Mouse (Mus musculus): ENCODE measurements around the gene Rlf. TPM values are rescaled to one million over a fixed set of nuclear protein-coding genes. Genes with fewer than 3 reads are reported as not detected.

Gene Rlf
- 10 to 100 TPM; 26.5 to 27.5 TPM for total RNA-seq (2021)

- intact Hi-C loops (cut with DNase I): loop anchor here (2.0 kb wide), 1 partner anchor 116 kb away; the partner anchor contains the start of gene Zmpste24
- DNase-seq (ENCODE audit: low spot score in 2 of 2): peak; percentile 99
Observed at GRCm38 (mm10) chr4:121214793-121215304, at the start of gene Rlf. TSS of gene Rlf (minus strand) at chr4:121215084.

GRCm38 (mm10) chr4:121241612-121242000 lies 26.7 kb upstream of the Rlf start:
- DNase-seq (ENCODE audit: low spot score in 2 of 2): no peak
- intact Hi-C loops (cut with DNase I): loop anchor here (1.0 to 10.0 kb wide), 2 partner anchors 35 to 1743 kb away; no protein-coding TSS in a partner anchor

DNA sequence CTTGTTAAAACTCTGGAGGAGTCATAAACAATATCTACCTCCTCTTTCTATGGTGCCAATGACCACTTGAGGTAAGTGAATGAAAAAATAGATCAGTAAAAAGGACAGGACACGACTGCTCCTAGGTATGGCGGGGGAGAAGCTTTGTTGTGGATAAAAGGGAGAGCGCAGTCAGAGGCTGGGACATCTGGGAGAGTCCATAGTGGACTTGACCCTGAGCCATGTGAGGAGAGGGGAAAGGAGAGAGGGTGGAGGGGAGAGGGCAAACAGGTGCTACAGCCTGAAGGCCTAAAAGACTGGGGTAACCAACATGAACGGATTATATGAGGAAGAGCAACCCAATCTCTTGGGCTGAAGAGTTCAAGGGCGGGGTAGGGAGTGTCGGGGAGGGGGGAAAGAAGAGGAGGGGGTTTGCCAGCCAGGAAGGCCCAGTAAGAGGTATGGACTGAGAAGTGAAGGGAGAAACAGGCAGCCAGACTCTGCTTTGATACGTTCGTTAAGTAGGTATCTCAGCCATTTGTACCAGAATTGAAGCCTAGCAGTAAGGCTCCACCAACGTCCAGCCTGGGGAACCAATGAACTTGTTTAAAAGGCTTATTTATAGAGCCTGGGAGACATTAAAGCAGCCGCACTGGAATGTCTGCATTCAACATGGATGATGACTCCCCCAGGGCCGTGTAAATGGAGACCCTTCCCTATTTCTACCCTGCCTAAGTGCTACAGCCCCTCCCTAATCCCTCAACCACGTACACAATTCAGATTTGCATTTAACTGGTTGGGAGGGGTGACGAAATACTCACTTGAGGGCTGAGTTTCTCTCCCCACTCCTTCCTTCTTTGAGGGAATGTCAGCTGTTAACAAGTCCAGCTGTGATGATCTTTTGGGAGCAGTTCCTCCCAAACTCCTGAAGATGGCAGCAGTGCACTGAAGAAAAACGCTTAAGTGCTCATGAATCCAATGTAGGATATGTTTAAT lies 26.0 kb upstream of the Rlf start:
- DNase-seq (ENCODE audit: low spot score in 2 of 2): peak; percentile 12 to 47
- intact Hi-C loops (cut with DNase I): loop anchor here (1.0 to 10.0 kb wide), 2 partner anchors 35 to 1744 kb away; no protein-coding TSS in a partner anchor

DNA sequence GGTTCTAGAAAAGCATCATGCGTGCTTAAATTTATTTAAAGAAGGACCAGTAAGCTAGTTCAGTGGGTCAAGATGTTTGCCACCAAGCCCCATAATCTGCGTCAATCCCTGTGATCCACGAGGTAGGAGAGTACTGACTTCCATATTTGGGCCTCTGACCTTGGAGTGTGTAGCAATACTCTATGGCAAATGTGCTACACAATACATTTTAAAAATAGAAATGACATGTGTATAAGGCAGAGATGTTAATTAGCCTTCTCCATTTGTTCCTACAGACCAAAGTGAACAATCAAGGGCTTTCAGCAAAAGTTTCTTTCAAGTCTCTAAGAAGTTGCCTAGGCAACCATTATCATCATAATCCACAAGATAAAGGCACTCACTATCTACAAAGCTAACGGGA lies 25.0 kb upstream of the Rlf start:
- no peak for DNase-seq (ENCODE audit: low spot score in 2 of 2)
- intact Hi-C loops (cut with DNase I): loop anchor here (10.0 kb wide), 3 partner anchors 215 to 1745 kb away; partner anchors contain the start of gene Ppt1

GRCm38 (mm10) chr4:121231772-121232414 lies 17.0 kb upstream of the Rlf start:
- peak; percentile 50 to 58 for DNase-seq (ENCODE audit: low spot score in 2 of 2)
- intact Hi-C loops (cut with DNase I): loop anchor here (10.0 kb wide), 2 partner anchors 207 to 1603 kb away; partner anchors contain the start of gene Ppt1

- intact Hi-C loops (cut with DNase I): loop anchor here (10.0 kb wide), 2 partner anchors 206 to 1604 kb away; partner anchors contain the start of gene Ppt1
- peak in 1 of 2 experiments; percentile 69 for DNase-seq (ENCODE audit: low spot score in 2 of 2)
Observed at GRCm38 (mm10) chr4:121230943-121231614, 16.2 kb upstream of the Rlf start.

DNA sequence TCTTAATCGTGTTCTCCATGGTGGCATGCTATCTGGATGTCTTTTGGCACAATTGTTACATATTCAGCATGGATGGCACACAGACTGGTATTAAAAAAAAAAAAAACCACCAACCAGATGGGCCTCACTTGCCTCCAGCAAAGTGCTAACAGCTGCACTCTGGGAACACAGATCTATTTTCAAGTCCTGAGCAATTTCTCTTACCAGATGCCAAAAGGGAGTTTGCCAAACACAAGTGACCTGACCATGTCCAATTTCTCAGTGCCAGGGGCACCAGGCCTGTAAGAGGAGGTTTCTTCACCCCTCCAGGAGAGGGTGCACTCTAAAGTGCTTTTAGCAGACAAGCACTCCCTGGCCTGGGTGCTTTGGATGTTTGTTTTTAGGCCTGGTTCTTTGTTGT lies 12.2 kb upstream of the Rlf start:
- intact Hi-C loops (cut with DNase I): no loop called here
- peak; percentile 17 to 59 for DNase-seq (ENCODE audit: low spot score in 2 of 2)

DNA sequence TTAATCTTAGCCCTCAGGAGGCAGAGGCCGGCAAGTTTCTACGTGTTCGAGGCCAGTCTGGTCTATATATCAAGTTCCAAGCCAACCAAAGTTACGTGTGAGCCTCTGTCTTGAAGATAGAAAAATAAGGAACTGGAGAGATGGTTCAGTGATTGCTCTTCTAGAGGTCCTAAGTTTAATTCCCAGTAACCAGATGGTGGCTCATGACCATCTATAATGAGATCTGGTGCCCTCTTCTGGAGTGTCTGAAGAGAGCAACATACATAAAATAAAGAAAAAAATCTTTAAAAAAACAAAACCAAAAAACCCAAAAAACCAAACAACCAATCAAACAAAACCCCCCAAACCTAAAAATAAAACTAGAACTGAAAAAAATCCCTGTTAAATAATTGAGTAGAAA lies 10.3 kb upstream of the Rlf start:
- intact Hi-C loops (cut with DNase I): no loop called here
- DNase-seq (ENCODE audit: low spot score in 2 of 2): no peak

DNA sequence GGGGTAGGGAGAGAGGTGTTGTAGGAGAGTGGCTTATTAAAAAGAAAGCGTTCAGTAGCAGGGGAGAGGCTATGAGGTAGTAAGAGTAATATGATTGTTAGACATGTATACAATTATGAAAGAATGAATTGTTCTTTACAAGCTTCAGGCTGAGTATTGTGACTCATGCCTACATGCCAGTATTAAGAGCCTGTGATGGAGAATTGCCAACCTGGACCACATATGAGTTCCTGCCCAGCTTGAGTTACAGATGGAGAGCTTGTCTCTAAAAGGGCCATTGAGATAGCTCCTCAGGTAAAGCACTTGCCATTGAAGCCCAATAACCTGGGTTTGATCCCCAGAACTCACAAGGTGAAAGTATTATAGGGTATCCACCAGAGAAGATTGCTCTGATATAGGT lies 8.3 kb upstream of the Rlf start:
- intact Hi-C loops (cut with DNase I): no loop called here

GRCm38 (mm10) chr4:121216216-121216615 lies 1.3 kb upstream of the Rlf start:
- intact Hi-C loops (cut with DNase I): no loop called here
- DNase-seq (ENCODE audit: low spot score in 2 of 2): no peak

More for the DNA sequence above, 8.3 kb upstream of the Rlf start:
- no peak for DNase-seq (ENCODE audit: low spot score in 2 of 2)

- DNase-seq (ENCODE audit: low spot score in 2 of 2): no peak
- intact Hi-C loops (cut with DNase I): loop anchor here (2.0 kb wide), 1 partner anchor 117 kb away; the partner anchor contains the start of gene Zmpste24
Observed at GRCm38 (mm10) chr4:121215489-121215888, 605 bp upstream of the Rlf start.

DNA sequence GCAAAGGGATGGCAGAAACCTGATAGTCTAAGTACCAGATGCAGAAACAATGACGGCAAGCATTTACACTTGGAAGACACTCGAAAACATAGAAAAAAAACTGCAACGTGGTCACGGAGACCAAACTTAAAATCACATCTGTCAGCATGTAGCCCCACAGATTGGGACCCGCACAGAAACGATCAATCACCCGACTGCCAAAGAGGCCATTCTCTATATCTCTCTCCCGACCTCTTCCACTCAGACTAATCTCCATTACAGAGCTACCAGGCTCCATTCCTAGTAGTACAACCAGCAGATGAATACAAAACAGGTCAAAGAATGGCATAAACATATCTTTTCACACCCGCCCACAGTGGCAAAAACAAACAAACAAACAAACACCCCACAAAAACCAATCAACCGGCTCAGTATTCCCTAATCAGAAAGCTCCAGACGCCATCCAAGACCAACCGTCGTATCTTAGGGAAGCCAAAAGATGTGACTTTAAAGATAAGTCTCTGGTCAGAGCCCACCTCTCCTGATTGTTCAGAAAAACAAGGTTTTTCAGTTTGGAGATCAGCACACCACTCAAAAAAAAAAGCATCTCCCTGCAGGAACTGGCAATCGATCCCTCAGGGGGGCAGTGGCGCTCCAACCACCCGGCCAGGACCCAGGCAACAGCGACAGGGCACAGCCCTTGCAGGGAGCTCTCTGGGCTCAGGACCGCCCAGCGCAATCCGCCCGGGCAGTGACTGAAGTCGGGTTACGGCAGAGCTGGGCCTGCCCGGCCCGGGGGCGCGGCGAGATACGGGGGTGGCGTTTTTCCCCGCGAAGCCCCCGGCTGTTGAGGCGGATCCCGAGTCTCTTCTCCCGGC lies 720 bp downstream of the Rlf start:
- intact Hi-C loops (cut with DNase I): loop anchor here (2.0 kb wide), 1 partner anchor 115 kb away; the partner anchor contains the start of gene Zmpste24

GRCm38 (mm10) chr4:121208911-121209310 lies 6.0 kb downstream of the Rlf start:
- intact Hi-C loops (cut with DNase I): no loop called here
- no peak for DNase-seq (ENCODE audit: low spot score in 2 of 2)

More for the DNA sequence above, 720 bp downstream of the Rlf start:
- peak; percentile 38 to 42 for DNase-seq (ENCODE audit: low spot score in 2 of 2)

- intact Hi-C loops (cut with DNase I): no loop called here
- DNase-seq (ENCODE audit: low spot score in 2 of 2): no peak
Observed at GRCm38 (mm10) chr4:121197856-121198255, 17.0 kb downstream of the Rlf start.

- intact Hi-C loops (cut with DNase I): no loop called here
- DNase-seq (ENCODE audit: low spot score in 2 of 2): no peak
Observed at GRCm38 (mm10) chr4:121196995-121197394, 17.9 kb downstream of the Rlf start.

GRCm38 (mm10) chr4:121196205-121196604 lies 18.7 kb downstream of the Rlf start:
- DNase-seq (ENCODE audit: low spot score in 2 of 2): no peak
- intact Hi-C loops (cut with DNase I): no loop called here

- intact Hi-C loops (cut with DNase I): no loop called here
- no peak for DNase-seq (ENCODE audit: low spot score in 2 of 2)
Observed at GRCm38 (mm10) chr4:121194736-121195135, 20.1 kb downstream of the Rlf start.

DNA sequence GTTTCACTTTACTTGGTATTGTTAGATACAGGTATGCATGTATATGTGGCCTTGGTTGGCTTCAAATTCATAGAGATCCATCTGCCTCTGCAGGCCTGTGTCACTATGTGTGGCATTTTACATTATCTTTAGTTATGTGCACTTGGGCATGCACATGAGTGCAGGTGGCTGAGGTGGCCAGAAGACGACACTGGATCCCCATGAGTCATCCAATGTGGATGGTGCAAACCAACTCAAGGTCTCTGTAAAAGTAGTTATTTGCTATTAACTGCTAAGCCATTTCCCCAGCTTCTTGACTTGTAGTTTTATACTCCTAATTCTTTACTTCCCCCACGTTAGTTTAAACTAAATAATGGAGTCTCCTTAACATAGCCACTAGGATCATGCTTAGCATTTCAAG lies 22.6 kb downstream of the Rlf start:
- DNase-seq (ENCODE audit: low spot score in 2 of 2): no peak
- intact Hi-C loops (cut with DNase I): no loop called here
